Mouse (Mus musculus) 416B (cell line): Measurements from ENCODE around the gene Trappc4.
A peak's percentile ranks its signal among the peaks of the same experiment; 100 is the strongest.
"Not testable (repeated sequence)": the region's sequence is repeated elsewhere in the genome, so short reads cannot be mapped to it uniquely, and the experiment has no call there.

ENCODE experiments used
- DNase-seq: peaks from one replicate; pipeline ENCODE4 v3.0.0; 2011; ENCODE audit warnings: low read depth

Trappc4 gene

DNA sequence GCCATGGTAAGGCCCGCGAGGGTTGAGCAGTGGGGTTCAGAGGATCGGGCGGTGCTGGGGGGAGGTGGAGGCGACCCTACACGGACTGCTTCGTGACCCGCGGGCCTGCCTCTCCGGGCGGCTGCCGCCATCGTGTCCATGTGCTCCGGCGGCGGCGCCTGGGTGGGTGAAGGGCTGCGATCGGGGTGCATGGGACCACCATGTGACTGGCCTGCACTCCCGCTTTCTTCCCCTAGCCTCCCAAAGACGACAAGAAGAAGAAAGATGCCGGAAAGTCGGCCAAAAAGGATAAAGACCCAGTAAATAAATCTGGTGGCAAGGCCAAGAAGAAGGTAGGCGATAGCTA is 325 bp upstream of the Trappc4 start:
- no peak for DNase-seq

DNA sequence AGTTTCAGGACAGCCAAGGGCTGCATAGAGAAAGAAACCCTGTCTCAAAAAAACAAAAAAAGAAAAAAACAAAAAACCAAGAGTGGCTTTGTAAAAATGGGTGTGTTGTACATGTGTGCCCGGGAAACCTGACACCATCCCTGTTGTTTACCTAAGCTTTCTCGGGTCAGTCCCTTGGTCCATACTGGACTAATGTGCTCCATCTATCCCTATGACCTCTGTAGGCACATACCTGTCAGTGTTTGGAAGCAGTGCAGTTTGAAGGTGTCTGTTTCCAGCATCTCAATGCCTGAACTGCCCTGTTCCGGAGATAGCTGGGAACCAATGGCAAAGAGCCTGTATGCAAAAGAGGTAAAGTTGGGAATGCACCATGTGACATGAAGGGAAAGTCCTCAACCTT is 2.4 kb downstream of the Trappc4 start:
- no peak for DNase-seq

DNA sequence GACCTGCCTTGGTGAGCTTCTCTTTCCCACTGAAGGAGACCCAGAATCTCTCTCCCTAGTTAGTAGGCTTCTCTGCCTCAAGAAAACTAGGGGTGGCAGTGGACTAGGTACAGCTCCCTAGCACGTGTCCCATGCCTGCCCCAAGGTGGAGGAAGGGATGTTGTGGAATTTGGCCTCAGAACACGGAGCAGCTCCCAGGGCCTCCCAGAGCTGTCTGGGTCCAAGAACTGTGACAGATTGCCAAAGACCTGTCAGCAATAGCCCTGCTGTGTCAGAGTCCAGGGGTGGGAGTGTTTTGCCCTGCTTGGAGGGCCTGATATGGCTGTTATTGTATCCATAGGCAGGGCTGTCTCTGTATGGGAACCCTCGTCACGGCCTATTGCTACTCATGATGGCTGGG is 6.3 kb downstream of the Trappc4 start:
- DNase-seq = no peak

DNA sequence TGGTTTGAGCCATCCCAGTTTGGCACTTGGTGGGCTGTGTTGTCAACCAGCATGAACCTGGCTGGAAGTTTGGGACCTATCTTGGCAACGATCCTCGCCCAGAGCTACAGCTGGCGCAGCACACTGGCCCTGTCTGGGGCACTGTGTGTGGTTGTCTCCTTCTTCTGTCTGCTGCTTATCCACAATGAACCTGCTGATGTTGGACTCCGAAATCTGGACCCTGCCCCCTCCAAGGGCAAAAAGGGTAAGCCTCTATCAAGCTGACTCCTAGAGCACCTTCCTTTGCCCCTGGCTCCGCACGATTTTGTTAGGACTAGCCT is 7.6 kb downstream of the Trappc4 start:
- DNase-seq = no peak

GRCm38 (mm10) chr9:44399114-44399794 is 8.1 kb downstream of the Trappc4 start:
- DNase-seq = no peak

- no peak for DNase-seq
These were observed 8.8 kb downstream of the Trappc4 start for GRCm38 (mm10) chr9:44398551-44398950.

- DNase-seq = no peak
These were observed 9.3 kb downstream of the Trappc4 start for GRCm38 (mm10) chr9:44398087-44398486.

- DNase-seq = peak; percentile 100
These were observed 10.6 kb downstream of the Trappc4 start, which contains the start of gene Slc37a4 for GRCm38 (mm10) chr9:44396684-44397411. TSS of gene Slc37a4 (plus strand) at chr9:44396852.

GRCm38 (mm10) chr9:44391466-44391865 is 15.9 kb downstream of the Trappc4 start:
- peak; percentile 68 for DNase-seq

DNA sequence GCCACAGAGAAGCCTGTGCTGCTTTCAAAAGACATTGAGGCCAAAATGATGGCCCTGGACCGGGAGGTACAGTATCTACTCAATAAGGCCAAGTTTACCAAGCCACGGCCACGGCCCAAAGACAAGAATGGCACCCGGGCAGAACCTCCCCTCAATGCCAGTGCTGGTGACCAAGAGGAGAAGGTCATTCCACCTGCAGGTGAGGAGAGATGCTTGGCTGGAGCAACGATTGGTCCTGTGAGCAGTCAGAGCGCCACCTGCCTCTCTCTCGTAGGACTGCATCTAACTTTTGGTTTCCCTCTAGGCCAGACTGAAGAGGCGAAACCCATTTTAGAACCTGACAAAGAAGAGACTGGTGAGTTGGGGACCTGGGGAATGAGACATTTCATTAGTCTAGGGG is 18.1 kb downstream of the Trappc4 start:
- DNase-seq = peak; percentile 60

DNA sequence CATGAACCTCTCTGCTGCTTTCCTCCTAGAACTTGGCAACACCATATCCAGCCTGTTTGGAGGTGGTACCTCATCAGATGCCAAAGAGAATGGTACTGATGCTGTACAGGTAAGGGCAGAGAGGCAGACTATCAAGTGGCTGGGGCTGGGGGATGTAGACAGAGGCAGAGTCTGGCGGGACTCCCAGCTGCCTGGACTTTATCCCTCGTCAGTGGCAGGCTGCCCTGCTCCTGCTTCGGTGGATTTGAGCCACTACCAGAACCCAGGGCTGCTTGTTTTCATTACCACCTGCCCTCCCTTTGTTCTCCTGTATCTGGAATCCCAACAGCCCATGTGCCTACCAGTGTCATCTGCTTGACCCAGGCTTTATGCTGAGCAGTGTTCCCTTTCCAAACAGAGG is 20.2 kb downstream of the Trappc4 start:
- no peak for DNase-seq

- DNase-seq = no peak
These were observed 22.8 kb downstream of the Trappc4 start for GRCm38 (mm10) chr9:44384596-44384995.

DNA sequence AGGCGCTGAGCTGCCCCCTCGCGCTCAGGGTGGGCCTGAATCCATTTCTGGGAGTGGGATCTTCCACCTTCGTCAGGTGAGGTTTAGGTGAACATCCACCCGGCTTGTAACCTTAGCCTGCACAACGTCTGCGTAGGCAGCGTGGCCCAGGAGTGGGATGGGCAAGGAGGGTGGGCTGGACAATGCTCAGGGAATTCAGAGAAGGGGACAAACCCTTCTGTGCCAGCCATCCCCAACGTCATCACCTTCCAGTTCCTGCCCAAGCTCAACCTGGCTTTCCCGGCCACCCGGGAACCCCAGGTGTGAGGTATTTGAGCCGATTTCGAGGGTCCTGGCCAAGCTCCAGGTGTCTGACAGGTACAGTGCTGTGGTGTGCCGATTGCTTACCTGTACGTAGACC is 27.5 kb downstream of the Trappc4 start:
- no peak for DNase-seq

GRCm38 (mm10) chr9:44379054-44379834 is 28.2 kb downstream of the Trappc4 start, which contains the start of gene Hyou1:
TSS of gene Hyou1 (plus strand) at chr9:44379490.
- DNase-seq = peak; percentile 98

- peak; percentile 40 for DNase-seq
These were observed 29.2 kb downstream of the Trappc4 start for GRCm38 (mm10) chr9:44378153-44378730.

DNA sequence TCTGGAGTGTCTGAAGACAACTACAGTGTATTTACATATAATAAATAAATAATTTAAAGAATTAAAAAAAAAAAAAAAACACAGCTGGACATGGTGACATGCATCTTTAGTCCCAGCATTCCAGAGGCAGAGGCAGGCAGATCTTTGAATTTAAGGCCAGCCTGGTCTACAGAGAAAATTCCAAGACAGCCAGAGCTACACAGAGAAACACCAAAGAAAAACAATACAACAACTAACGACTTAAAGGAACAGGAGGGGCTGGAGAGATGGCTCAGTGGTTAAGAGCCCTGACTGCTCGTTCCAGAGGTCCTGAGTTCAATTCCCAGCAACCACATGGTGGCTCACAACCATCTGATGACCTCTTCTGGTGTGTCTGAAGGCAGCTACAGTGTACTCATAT is 30.1 kb downstream of the Trappc4 start:
- DNase-seq = not testable (repeated sequence)

GRCm38 (mm10) chr9:44376141-44376540 is 31.3 kb downstream of the Trappc4 start:
- DNase-seq = no peak

- no peak for DNase-seq
These were observed 34.0 kb downstream of the Trappc4 start for GRCm38 (mm10) chr9:44373386-44373785.

DNA sequence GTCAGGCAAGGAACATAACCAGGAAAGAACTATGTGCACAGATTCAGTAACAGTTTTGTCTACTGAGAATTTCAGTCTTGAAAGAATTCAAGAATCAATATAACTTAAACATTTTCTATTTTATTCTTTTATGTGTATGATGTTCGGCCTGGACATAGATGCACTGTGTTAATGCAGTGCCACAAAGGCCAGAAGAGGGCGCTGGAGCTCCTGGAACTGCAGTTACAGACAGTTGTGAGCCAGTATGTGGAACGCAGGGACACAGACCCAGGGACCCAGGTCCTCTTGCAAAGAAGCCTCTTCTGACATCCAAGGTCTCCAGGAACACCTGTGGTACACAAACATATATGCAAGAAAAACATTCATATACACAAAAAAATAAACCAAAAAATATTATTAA is 42.9 kb downstream of the Trappc4 start:
- DNase-seq = peak; percentile 58

DNA sequence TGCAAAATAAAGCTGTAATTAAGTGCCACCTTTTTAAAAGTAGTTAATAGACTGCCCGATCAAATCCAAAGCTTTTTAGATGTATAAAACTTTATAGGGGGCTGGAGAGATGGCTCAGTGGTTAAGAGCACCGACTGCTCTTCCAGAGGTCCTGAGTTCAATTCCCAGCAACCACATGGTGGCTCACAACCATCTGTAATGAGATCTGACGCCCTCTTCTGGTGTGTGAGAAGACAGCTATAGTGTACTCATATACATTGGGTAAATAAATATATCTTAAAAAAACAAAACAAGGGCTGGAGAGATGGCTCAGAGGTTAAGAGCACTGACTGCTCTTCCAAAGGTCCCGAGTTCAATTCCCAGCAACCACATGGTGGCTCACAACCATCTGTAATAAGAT is 45.5 kb downstream of the Trappc4 start:
- DNase-seq = not testable (repeated sequence)

DNA sequence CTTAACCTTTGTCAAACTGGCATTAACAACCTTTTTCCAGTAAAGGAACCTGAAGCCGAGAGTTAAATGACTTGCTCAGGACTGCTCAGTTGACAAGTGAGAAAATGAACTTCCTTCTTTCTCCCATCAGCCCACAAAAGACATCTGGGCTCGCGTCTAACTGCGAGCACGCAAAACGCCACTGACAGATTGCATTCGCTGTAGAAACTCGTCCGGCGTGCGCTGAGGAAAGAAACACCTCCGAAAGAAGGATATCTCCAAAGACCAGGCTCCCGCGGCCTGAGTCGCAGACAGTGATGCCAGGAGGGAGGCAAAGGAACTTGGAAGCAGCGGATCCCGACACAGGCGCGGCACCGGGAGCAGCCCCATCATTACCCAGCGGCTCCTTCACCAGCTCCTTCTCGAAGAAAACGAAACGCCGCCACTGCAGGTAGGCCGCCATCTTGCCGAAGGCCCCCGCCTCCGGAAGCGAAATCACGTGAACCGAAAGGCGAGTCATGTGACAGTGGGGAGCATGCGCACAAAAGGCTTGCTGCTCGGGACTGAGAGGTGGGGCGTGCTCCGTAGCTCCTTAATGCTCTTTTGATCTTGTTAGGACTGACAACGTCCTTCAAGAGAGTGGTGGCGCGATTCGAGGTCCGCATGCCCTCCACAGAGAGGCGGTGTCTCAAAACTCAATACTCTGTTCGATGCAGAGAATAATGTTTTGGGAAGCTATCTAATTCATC is 46.0 kb downstream of the Trappc4 start, which contains the start of gene Vps11:
Gene Vps11, minus strand, starts transcription at position 481 of the 728 bp plus-strand sequence.
- DNase-seq = peak; percentile 98

DNA sequence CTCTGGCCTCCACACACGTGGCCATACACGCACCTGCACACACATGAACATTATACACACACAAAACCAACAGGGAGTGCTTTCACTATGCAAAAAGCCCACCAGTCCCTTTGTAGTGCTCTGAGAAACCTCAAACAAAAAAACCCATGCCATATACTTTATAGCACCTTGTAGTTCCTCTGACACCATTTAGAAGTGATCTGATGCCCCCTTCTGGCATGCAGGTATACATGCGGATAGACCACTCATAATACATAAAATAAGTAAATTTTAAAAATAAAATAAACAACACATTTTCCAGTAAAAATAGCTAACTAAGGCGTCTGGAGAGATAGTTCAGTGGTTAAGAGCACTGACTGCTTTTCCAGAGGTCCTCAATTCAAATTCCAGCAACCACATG is 50.2 kb downstream of the Trappc4 start:
- DNase-seq = peak; percentile 80
